Mouse (Mus musculus) megakaryocyte, embryonic 14.5 days (primary cell): ENCODE results near the gene Ano9. TPM values are rescaled to one million over a fixed set of nuclear protein-coding genes. Genes with fewer than 3 reads are reported as not detected.
A peak's percentile ranks its signal among the peaks of the same experiment; 100 is the strongest.

Source experiments
- H3K27me3 ChIP-seq: replicated peaks from 2 replicates; pipeline ENCODE3; 2012; ENCODE audit warnings: inconsistent platforms
- H3K36me3 ChIP-seq: replicated peaks from 2 replicates; pipeline ENCODE3; 2012; ENCODE audit warnings: low read length, inconsistent platforms, mixed read lengths
- H3K4me1 ChIP-seq: 2 replicates; pipeline ENCODE4 v1.6.1; 2012; ENCODE audit warnings: inconsistent platforms
- H3K4me3 ChIP-seq: replicated peaks from 2 replicates; pipeline ENCODE3; 2012; ENCODE audit warnings: moderate library complexity, mild to moderate bottlenecking, inconsistent platforms
- H3K9me3 ChIP-seq: 2 replicates; pipeline ENCODE4 v1.6.1; 2012; ENCODE audit warnings: inconsistent platforms
- FLI1 ChIP-seq: IDR thresholded peaks from 2 replicates; pipeline ENCODE4 v1.6.1; 2012; ENCODE audit warnings: low read length, inconsistent platforms, mixed read lengths
- GATA1 ChIP-seq: IDR thresholded peaks from 3 replicates; pipeline ENCODE4 v1.6.1; 2012; ENCODE audit warnings: mixed read lengths, low read length, inconsistent platforms, borderline replicate concordance
- polyA plus RNA-seq: library from polyadenylated mRNA; stranded (reverse); fragments of >175 nt; gene quantifications from 2 replicates; pipeline ENCODE4 v1.2.3, GENCODE M21; 2012; ENCODE audit warnings: low replicate concordance; ENCODE audit not compliant: insufficient read depth

Ano9 gene
- polyA plus RNA-seq, 1 experiment = not detected

- Histone ChIP-seq H3K4me3 (no peak overlapping the region), H3K27me3 (no peaks in the 10 kb centered on the region), H3K9me3 (no peaks in the 10 kb centered on the region), H3K36me3 (peaks cover 72% of the 10 kb centered on the region), H3K4me1 (peaks cover 77% of the 10 kb centered on the region)
- no peak for TF ChIP-seq GATA1
- TF ChIP-seq FLI1 = no peak
Observed at GRCm38 (mm10) chr7:141090228-141090627, 27.4 kb downstream of the Ano9 start.

GRCm38 (mm10) chr7:141088473-141088872 lies 29.1 kb downstream of the Ano9 start:
- Histone ChIP-seq H3K4me1 (peaks cover 63% of the 10 kb centered on the region), H3K27me3 (peaks cover 4% of the 10 kb centered on the region), H3K36me3 (peaks cover 54% of the 10 kb centered on the region), H3K9me3 (no peaks in the 10 kb centered on the region), H3K4me3 (peak overlapping the region; percentile 84)
- TF ChIP-seq GATA1 (no peak), FLI1 (no peak)

GRCm38 (mm10) chr7:141087894-141088293 lies 29.7 kb downstream of the Ano9 start:
- Histone ChIP-seq H3K4me1 (peaks cover 58% of the 10 kb centered on the region), H3K36me3 (peaks cover 48% of the 10 kb centered on the region), H3K4me3 (peak overlapping the region; percentile 84), H3K9me3 (no peaks in the 10 kb centered on the region), H3K27me3 (peaks cover 8% of the 10 kb centered on the region)
- TF ChIP-seq GATA1 (no peak), FLI1 (no peak)

DNA sequence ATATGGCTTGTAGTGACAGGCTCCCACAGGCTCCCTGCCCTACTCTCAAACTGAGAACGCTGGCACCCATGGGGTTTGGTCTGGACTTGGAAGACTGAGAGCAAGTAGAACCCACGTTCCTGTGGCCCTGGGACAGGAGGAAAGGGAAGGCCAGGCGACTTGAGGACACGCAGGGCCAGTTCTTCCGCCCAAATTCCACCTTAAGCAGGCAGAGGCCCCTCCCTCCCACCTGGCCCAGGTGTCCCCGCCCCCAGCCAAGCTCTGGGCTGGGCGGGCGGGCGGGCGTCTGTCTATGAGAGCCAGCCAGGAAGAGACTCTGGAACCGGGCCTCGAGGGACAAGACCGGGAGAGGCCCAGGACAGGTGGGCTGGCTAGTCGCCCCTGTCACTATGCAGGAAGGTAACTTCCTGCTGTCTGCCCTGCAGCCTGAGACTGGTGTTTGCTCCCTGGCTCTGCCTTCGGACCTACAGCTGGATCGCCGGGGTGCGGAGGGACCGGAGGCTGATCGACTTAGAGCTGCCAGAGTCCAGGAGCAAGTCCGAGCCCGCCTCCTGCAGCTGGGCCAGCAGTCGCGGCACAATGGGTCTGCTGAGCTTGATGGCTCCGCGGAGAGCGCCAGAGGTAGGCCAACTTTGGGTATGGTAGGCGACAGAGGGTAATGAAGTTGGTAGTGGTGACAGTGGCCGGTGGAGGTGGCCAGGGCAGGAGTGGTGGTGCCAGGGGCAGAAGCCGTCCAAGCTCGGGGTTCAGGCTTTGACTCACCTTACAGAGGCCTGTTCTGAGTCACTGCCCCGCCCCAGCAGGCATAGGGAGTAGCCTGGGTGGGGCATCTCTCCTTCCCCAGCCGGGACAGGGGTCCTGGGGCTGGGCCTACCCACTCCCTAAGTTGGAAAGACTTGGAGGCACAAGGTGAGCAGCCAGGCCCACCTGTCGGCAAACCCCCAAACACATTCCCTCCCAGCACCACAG lies 37.8 kb downstream of the Ano9 start:
- peaks cover 47% of the 10 kb centered on the region for H3K27me3 ChIP-seq
- TF ChIP-seq FLI1 (no peak), GATA1 (no peak)
- H3K9me3 ChIP-seq = no peaks in the 10 kb centered on the region
- no peak overlapping the region for H3K4me3 ChIP-seq
- H3K36me3 ChIP-seq = no peaks in the 10 kb centered on the region
- H3K4me1 ChIP-seq = peaks cover 46% of the 10 kb centered on the region

- Histone ChIP-seq H3K4me1 (peaks cover 43% of the 10 kb centered on the region), H3K36me3 (no peaks in the 10 kb centered on the region), H3K4me3 (no peak overlapping the region), H3K27me3 (peaks cover 45% of the 10 kb centered on the region), H3K9me3 (no peaks in the 10 kb centered on the region)
- TF ChIP-seq FLI1 = no peak
- no peak for TF ChIP-seq GATA1
Observed at GRCm38 (mm10) chr7:141078876-141079275, 38.7 kb downstream of the Ano9 start.

GRCm38 (mm10) chr7:141077841-141078240 lies 39.8 kb downstream of the Ano9 start, which contains the start of gene Pkp3:
Pkp3 (plus strand) TSS chr7:141078218.
- no peaks in the 10 kb centered on the region for H3K36me3 ChIP-seq
- peaks cover 48% of the 10 kb centered on the region for H3K4me1 ChIP-seq
- H3K9me3 ChIP-seq = no peaks in the 10 kb centered on the region
- H3K4me3 ChIP-seq = no peak within 1 kb of the TSS
- peaks cover 38% of the 10 kb centered on the region for H3K27me3 ChIP-seq
- no peak for TF ChIP-seq FLI1
- no peak for TF ChIP-seq GATA1

DNA sequence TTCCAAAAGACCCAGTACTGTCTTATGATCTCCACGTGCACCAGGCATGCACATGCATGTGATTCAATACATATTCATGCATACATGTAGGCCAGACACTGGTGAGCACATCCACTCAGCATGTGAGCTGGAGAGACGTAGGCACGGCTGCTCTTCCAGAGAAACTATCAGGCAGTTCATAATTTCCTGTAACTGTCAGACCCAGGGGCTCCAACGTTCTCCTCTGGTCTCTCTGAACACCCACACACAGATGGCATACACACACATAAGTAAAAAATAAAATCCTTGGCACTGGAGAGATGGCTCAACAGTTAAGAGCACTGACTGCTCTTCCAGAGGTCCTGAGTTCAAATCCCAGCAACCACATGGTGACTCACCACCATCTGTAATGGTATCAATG lies 43.8 kb downstream of the Ano9 start:
- no peak overlapping the region for H3K4me3 ChIP-seq
- peaks cover 45% of the 10 kb centered on the region for H3K27me3 ChIP-seq
- H3K9me3 ChIP-seq = no peaks in the 10 kb centered on the region
- peaks cover 60% of the 10 kb centered on the region for H3K4me1 ChIP-seq
- TF ChIP-seq FLI1 = no peak
- no peaks in the 10 kb centered on the region for H3K36me3 ChIP-seq

GRCm38 (mm10) chr7:141072017-141072745 lies 45.4 kb downstream of the Ano9 start:
- H3K36me3 ChIP-seq = no peaks in the 10 kb centered on the region
- H3K4me1 ChIP-seq = peaks cover 58% of the 10 kb centered on the region
- peaks cover 50% of the 10 kb centered on the region for H3K27me3 ChIP-seq
- TF ChIP-seq GATA1 (no peak), FLI1 (no peak)
- H3K9me3 ChIP-seq = no peaks in the 10 kb centered on the region
- H3K4me3 ChIP-seq = peak overlapping the region; percentile 87

DNA sequence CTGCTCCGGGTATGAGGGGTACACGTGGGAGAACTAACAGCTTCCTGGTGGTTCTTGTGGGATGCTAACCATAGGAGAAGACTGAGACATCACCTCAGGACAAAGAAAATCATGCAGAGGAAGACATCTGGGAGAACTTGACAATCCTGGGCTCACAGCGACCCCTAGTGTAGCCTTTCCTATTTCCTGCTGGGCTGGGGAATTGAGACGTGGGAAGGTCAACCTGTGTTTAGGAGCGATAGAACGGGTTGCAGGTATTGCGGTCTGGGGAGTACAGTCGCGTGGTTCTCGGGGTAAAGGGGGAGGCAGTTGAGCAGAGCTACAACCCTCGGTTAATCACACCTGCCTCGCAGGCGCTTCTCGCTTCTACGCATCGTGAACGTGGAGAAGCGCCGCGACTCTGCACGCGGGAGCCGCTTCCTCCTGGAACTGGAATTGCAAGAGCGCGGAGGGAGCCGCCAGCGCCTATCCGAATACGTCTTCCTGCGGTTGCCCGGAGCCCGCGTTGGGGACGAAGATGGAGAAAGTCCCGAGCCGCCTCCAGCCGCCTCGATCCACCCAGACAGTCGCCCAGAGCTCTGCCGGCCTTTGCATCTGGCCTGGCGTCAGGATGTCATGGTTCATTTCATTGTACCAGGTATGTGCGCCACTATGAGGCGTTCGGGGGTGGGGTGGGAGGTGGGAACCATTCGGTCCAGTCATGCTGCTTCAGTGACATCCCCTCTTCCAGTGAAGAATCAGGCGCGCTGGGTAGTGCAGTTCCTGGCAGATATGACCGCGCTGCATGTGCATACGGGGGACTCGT lies 47.3 kb downstream of the Ano9 start:
- Histone ChIP-seq H3K36me3 (no peaks in the 10 kb centered on the region), H3K9me3 (no peaks in the 10 kb centered on the region), H3K4me1 (peaks cover 58% of the 10 kb centered on the region), H3K27me3 (peaks cover 50% of the 10 kb centered on the region), H3K4me3 (peak overlapping the region; percentile 92)
- TF ChIP-seq FLI1 (no peak), GATA1 (no peak)
